Mouse (Mus musculus): ENCODE results near the gene Ythdf2. TPM values are rescaled to one million over a fixed set of nuclear protein-coding genes. Genes with fewer than 3 reads are reported as not detected.

Gene Ythdf2
- 151 and 160 TPM in 2 replicates for polyA plus RNA-seq (2015; fragmentation: Nextera tagmentation; extraction: Ambion mirVana)

GRCm38 (mm10) chr4:132211953-132212734 lies at the start of gene Ythdf2:
Gene Ythdf2, minus strand, starts transcription at chr4:132212303.
- Histone ChIP-seq H3K27me3 (no peaks in the 10 kb centered on the region), H3K9ac (replicated peaks) (peak within 1 kb of the TSS; percentile 100), H3K27ac (replicated peaks) (peak within 1 kb of the TSS; percentile 95), H3K4me2 (replicated peaks) (peak within 1 kb of the TSS; percentile 59), H3K4me1 (peaks cover 34% of the 10 kb centered on the region), H3K4me3 (peak within 1 kb of the TSS; percentile 98), H3K9me3 (no peaks in the 10 kb centered on the region), H3K36me3 (peaks cover 15% of the 10 kb centered on the region)
- ATAC-seq (replicated peaks) = peak; percentile 99
- 1% methylated on average over 78 of the region's 78 CpGs for WGBS

DNA sequence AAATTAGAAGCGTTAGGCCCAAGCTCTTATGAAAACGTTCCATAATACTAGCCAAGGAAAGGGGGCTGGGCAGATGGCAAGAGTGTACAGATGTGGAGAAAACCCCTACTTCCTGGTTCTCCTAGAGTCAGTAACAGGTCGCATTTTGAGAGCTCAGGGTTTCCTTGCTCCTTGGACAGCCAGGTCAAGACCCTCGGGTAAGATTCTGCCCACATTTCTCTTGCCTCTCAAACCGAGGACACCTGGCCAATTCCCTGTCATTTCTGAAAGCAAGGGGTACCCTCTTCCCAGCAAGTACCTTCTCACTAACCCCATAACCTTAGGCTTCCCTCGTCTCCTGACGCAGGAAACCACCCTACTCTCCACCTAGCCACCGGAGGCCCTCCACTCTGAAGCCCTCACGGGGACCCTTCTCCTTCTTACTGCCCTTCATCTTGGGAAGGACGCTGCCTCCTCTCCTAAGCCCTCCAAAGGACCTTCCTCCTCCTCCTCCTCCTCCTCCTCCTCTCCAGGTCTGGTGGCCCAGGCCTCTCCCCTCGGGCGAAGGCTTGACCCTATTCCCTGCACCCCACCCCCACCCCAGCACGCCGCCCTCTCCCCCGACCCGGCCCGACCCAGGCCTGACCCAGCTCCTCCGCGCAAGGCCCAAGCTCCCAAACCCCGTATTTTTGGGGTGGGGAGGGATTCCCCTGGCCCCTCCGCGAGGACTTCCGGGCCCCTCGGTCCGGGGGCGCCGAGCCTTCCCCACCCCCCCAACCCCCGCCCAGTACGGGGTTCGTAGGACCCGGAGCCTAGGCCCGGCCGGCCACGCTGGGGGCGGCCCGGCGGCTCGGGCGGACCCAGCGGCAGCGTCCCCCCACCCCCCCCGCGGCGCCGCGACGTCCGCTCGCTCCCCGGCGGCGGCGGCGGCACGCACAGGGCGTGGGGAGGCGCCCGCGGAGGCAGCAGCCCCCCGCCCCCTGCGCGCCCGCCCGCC lies 48.6 kb upstream of the Ythdf2 start:
- WGBS = 4% methylated on average over 40 of the region's 64 CpGs
- peak overlapping the region; percentile 84 for H3K4me2 ChIP-seq (replicated peaks)

DNA sequence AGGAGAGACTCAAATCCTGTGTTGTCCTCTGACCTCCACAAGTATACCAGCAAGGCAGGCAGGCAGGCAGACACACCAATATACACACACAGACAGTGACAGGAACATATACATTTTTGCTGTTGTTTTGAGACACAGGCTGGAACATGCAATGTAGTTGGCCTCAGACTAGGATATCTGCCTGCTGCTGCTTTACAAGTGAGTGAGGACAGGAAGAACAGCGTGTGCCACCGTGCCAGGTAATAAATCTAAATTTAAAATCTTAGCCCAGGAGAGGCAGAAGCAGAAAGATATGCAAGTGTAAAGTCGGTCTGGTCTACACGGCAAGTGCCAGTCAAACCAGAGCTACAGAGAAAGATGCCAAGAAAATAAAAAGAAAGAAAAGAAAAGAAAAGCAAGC lies 47.1 kb upstream of the Ythdf2 start:
- Histone ChIP-seq H3K4me3 (no peak overlapping the region), H3K27ac (replicated peaks) (no peak overlapping the region; the same call in 1 of the 2 replicates), H3K4me1 (peaks cover 26% of the 10 kb centered on the region), H3K27me3 (no peaks in the 10 kb centered on the region), H3K9me3 (no peaks in the 10 kb centered on the region), H3K36me3 (no peaks in the 10 kb centered on the region), H3K4me2 (replicated peaks) (no peak overlapping the region), H3K9ac (replicated peaks) (0 out of 2 replicates have a peak overlapping the region, but pooled peaks have one; percentile 4)
- WGBS = 91% methylated on average over 4 of the region's 4 CpGs
- ATAC-seq (replicated peaks) = no peak

More for the DNA sequence above, 48.6 kb upstream of the Ythdf2 start:
- peak overlapping the region; percentile 92 for H3K9ac ChIP-seq (replicated peaks)
- H3K4me3 ChIP-seq = peak overlapping the region; percentile 90
- ATAC-seq (replicated peaks) = peak; percentile 71
- no peaks in the 10 kb centered on the region for H3K36me3 ChIP-seq
- no peaks in the 10 kb centered on the region for H3K27me3 ChIP-seq
- H3K27ac ChIP-seq (replicated peaks) = peak overlapping the region; percentile 91
- no peaks in the 10 kb centered on the region for H3K9me3 ChIP-seq
- H3K4me1 ChIP-seq = peaks cover 26% of the 10 kb centered on the region

GRCm38 (mm10) chr4:132256384-132256783 lies 44.3 kb upstream of the Ythdf2 start:
- Histone ChIP-seq H3K9me3 (no peaks in the 10 kb centered on the region), H3K27ac (replicated peaks) (no peak overlapping the region), H3K4me2 (replicated peaks) (no peak overlapping the region), H3K36me3 (peaks cover 3% of the 10 kb centered on the region), H3K9ac (replicated peaks) (no peak overlapping the region), H3K27me3 (no peaks in the 10 kb centered on the region), H3K4me1 (peaks cover 19% of the 10 kb centered on the region), H3K4me3 (no peak overlapping the region)
- no peak for ATAC-seq (replicated peaks)
- 94% methylated on average over 3 of the region's 3 CpGs for WGBS

GRCm38 (mm10) chr4:132254986-132255385 lies 42.9 kb upstream of the Ythdf2 start:
- Histone ChIP-seq H3K9ac (replicated peaks) (no peak overlapping the region), H3K27me3 (no peaks in the 10 kb centered on the region), H3K4me3 (no peak overlapping the region), H3K4me1 (peaks cover 12% of the 10 kb centered on the region), H3K9me3 (no peaks in the 10 kb centered on the region), H3K27ac (replicated peaks) (no peak overlapping the region), H3K4me2 (replicated peaks) (no peak overlapping the region), H3K36me3 (peaks cover 15% of the 10 kb centered on the region)
- WGBS = 72% methylated on average over 3 of the region's 3 CpGs
- ATAC-seq (replicated peaks) = no peak

- no peaks in the 10 kb centered on the region for H3K9me3 ChIP-seq
- peaks cover 25% of the 10 kb centered on the region for H3K36me3 ChIP-seq
- no peak overlapping the region for H3K9ac ChIP-seq (replicated peaks)
- no peaks in the 10 kb centered on the region for H3K4me1 ChIP-seq
- H3K27ac ChIP-seq (replicated peaks) = no peak overlapping the region
- no peaks in the 10 kb centered on the region for H3K27me3 ChIP-seq
- no peak overlapping the region for H3K4me3 ChIP-seq
- ATAC-seq (replicated peaks) = no peak
- H3K4me2 ChIP-seq (replicated peaks) = no peak overlapping the region
- WGBS = 85% methylated on average over 2 of the region's 2 CpGs
Observed at GRCm38 (mm10) chr4:132253622-132254021, 41.5 kb upstream of the Ythdf2 start.

GRCm38 (mm10) chr4:132253128-132253527 lies 41.0 kb upstream of the Ythdf2 start:
- Histone ChIP-seq H3K27me3 (no peaks in the 10 kb centered on the region), H3K36me3 (peaks cover 29% of the 10 kb centered on the region), H3K4me3 (no peak overlapping the region), H3K27ac (replicated peaks) (no peak overlapping the region), H3K9ac (replicated peaks) (no peak overlapping the region), H3K9me3 (no peaks in the 10 kb centered on the region), H3K4me2 (replicated peaks) (no peak overlapping the region), H3K4me1 (no peaks in the 10 kb centered on the region)
- WGBS = 87% methylated on average over 8 of the region's 8 CpGs
- ATAC-seq (replicated peaks) = no peak

DNA sequence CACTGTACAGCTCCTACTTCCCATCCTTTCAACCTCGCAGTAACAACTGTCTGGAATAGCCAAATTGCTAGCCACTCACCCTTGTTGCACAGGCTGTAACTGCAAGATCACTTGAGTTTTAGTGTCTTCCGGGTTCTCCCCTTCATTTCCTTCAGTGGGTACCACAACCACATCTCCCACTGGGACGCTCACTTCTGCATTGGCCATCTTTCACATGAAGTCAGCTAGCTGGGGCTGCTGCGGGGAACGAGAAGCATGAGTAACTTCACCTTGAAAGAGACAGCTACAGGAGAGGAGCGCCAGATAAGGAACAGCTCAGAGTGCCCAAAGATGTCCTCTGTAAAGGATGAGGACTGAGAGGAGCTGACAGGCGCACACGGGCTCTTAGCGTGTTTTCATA lies 39.5 kb upstream of the Ythdf2 start:
- Histone ChIP-seq H3K4me2 (replicated peaks) (no peak overlapping the region), H3K9ac (replicated peaks) (no peak overlapping the region), H3K36me3 (peaks cover 39% of the 10 kb centered on the region), H3K4me3 (no peak overlapping the region), H3K27ac (replicated peaks) (no peak overlapping the region), H3K4me1 (no peaks in the 10 kb centered on the region), H3K27me3 (no peaks in the 10 kb centered on the region), H3K9me3 (no peaks in the 10 kb centered on the region)
- 95% methylated on average over 9 of the region's 9 CpGs for WGBS
- ATAC-seq (replicated peaks) = no peak

DNA sequence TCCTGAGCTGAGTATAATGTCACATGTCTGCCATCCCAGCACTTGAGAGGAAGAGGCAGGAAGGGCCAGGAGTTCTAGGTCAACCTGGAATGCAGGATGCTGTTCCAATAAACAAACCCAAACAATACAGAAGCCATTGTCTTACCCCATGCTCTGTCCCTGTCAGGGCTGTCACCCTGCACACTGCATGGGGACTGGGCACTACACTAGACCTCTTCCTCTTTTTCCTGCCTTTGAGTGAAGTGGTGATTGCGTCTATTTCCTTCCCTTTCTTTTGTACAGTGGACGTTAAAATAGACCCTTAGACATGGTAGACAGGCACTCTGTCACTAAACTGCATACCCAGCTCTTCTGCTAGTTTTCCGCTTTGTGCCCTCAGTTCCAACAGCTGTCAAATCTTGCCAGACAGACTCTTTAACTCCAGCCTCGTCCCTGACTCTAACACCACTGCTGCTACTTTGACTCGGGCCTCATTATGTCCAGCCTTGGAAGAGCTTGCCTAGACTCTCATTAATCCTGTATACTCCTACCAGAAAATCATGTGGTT lies 35.4 kb upstream of the Ythdf2 start:
- Histone ChIP-seq H3K4me1 (no peaks in the 10 kb centered on the region), H3K36me3 (peaks cover 74% of the 10 kb centered on the region), H3K27me3 (no peaks in the 10 kb centered on the region), H3K9me3 (no peaks in the 10 kb centered on the region), H3K9ac (replicated peaks) (no peak overlapping the region), H3K4me3 (no peak overlapping the region), H3K4me2 (replicated peaks) (no peak overlapping the region), H3K27ac (replicated peaks) (no peak overlapping the region)
- ATAC-seq (replicated peaks) = no peak
- WGBS = 86% methylated on average over 5 of the region's 5 CpGs

- Histone ChIP-seq H3K9me3 (no peaks in the 10 kb centered on the region), H3K4me3 (no peak overlapping the region), H3K4me1 (no peaks in the 10 kb centered on the region), H3K27me3 (no peaks in the 10 kb centered on the region), H3K9ac (replicated peaks) (no peak overlapping the region), H3K4me2 (replicated peaks) (no peak overlapping the region), H3K36me3 (peaks cover 81% of the 10 kb centered on the region), H3K27ac (replicated peaks) (no peak overlapping the region)
- no peak for ATAC-seq (replicated peaks)
- WGBS = 94% methylated on average over 3 of the region's 3 CpGs
Observed at GRCm38 (mm10) chr4:132245643-132246042, 33.5 kb upstream of the Ythdf2 start.

DNA sequence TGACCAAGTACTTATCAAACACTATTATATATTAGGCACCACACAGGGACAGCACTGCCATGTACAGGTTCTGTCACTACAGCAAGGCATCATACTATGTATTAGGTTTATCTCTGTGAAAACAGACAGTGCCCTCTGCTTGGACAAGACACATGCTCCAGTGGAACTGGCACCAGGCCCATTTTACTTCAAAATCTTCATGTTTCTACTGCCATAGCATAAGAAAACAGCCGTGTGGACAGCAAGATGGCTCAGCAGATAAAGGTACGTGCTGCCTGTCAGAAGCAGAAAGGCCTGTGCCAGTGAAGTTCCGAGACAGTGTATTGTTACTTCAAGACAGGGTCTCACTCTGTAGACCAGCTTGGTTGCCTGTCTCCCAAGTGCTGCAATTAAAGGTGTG lies 29.1 kb upstream of the Ythdf2 start:
- Histone ChIP-seq H3K9me3 (no peaks in the 10 kb centered on the region), H3K4me2 (replicated peaks) (no peak overlapping the region), H3K27me3 (no peaks in the 10 kb centered on the region), H3K36me3 (peaks cover 77% of the 10 kb centered on the region), H3K4me3 (no peak overlapping the region), H3K27ac (replicated peaks) (no peak overlapping the region), H3K4me1 (no peaks in the 10 kb centered on the region), H3K9ac (replicated peaks) (no peak overlapping the region)
- 92% methylated on average over 3 of the region's 3 CpGs for WGBS
- no peak for ATAC-seq (replicated peaks)

- Histone ChIP-seq H3K9me3 (no peaks in the 10 kb centered on the region), H3K9ac (replicated peaks) (no peak overlapping the region), H3K4me3 (no peak overlapping the region), H3K27ac (replicated peaks) (no peak overlapping the region), H3K36me3 (peaks cover 76% of the 10 kb centered on the region), H3K4me1 (no peaks in the 10 kb centered on the region), H3K27me3 (no peaks in the 10 kb centered on the region), H3K4me2 (replicated peaks) (no peak overlapping the region)
- ATAC-seq (replicated peaks) = no peak
- WGBS = 92% methylated on average over 3 of the region's 3 CpGs
Observed at GRCm38 (mm10) chr4:132240367-132240766, 28.3 kb upstream of the Ythdf2 start.
